Mouse (Mus musculus) layer of hippocampus, adult 9-11 months (tissue): ENCODE results near the gene Pdzd7.
"Not testable (repeated sequence)": the region's sequence is repeated elsewhere in the genome, so short reads cannot be mapped to it uniquely, and the experiment has no call there.

ENCODE experiments used
- DNase-seq: peaks from one replicate; pipeline ENCODE4 v3.0.0; 2022

Gene Pdzd7

GRCm38 (mm10) chr19:45058113-45058839, 12.8 kb upstream of the Pdzd7 start:
- DNase-seq: peak; percentile 96

- no peak for DNase-seq
Observed at GRCm38 (mm10) chr19:45057724-45058112, 12.2 kb upstream of the Pdzd7 start.

DNA sequence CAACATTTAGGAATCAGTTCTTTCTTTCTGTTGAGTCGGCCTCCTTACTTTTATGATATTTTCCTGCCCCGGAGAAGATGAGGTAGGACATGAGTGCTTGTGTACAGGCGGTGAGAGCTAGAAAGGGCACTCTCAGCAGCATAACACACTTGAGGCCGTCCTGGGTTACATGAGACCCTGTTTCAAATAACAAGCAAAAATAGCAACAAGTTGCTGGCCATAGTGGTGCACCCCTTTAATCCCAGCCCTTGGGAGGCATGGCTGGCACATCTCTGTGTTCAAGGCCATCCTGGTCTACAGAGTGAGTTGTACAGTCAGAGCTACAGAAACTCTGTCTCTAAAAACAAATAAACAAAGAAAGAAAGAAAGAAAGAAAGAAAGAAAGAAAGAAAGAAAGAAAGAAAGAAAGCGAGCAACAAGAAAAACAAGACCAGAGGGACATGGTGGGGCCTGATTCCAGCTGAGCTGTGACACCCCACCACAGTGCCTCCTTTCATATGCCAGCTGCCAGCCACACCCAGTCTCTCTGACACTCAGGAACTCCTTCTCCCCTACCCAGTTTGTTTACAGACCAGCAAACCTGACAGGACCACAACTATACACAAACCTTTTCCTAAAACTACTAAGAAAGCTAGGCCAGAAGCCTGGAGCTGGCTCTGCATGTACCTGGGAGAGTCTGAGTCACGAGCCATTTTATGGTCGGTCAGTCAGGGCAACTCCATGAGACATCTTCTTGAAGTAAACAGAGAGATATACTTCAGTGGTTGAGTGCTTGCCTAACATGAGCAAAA, 11.6 kb upstream of the Pdzd7 start:
- DNase-seq: no peak

DNA sequence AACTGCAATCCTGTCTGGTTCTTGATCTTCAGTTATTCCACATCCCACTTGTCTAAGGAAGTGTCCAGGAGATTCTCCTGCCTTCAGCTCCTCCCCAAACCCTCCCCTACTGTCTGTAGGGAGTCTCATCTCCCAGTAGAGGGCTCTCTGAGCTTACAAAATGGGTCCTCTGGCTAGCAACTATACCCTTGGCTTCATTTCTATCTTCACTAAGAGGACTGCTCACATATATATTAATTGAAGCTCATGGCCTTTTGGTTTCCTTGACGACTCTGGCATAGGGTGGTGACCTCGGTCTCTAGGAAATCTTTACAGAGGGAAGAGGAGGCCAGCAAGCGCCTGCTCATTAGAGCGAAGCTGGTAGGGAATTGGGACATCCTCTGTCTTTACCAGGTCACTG, 10.8 kb upstream of the Pdzd7 start:
- DNase-seq: no peak

GRCm38 (mm10) chr19:45054892-45055690, 9.6 kb upstream of the Pdzd7 start:
- no peak for DNase-seq

DNA sequence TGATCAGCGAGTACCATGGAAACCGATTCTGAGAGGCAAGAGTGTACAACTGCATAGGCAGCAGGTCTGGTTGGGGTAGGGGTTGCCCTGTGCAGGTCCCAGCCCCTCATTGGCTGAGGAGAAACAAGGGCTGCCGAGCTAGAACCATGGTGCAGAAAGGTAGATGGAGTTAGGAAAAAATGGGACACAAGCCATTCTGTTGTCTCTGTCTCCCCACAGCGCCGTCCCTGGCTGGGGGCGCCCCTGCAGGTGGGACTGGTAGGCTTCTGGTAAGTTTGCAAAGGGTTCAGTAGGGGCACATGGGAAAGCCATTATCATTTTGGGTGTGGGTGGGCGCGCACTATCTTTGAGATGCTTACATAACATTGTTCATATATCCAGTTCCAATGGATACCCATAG, 7.9 kb upstream of the Pdzd7 start:
- no peak for DNase-seq

DNA sequence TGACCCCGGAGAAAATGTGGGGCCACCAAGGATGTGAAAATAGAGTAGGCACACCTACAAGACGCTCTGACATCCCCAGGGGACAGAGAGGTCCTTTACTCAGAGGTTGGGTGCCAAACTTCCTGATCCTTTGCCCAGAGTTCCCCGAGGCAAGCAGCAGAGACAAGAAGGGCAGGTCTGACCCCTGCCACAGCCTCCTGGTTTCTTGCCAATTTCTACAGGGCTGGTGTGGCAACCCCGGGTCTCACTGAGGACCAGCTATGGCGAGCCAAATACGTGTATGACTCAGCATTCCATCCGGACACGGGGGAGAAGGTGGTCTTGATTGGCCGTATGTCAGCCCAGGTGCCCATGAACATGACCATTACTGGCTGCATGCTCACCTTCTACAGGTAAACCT, 4.0 kb upstream of the Pdzd7 start:
- no peak for DNase-seq

- no peak for DNase-seq
Observed at GRCm38 (mm10) chr19:45048644-45049365, 3.3 kb upstream of the Pdzd7 start.

- DNase-seq: peak; percentile 92
Observed at GRCm38 (mm10) chr19:45047935-45048643, 2.6 kb upstream of the Pdzd7 start.

- DNase-seq: peak; percentile 94
Observed at GRCm38 (mm10) chr19:45047417-45047934, 2.0 kb upstream of the Pdzd7 start, which contains the start of gene Sfxn3. Sfxn3 (plus strand) TSS chr19:45047503.

- DNase-seq: peak; percentile 89
Observed at GRCm38 (mm10) chr19:45046523-45047321, 1.2 kb upstream of the Pdzd7 start.

GRCm38 (mm10) chr19:45045236-45045635, 281 bp downstream of the Pdzd7 start:
- no peak for DNase-seq

DNA sequence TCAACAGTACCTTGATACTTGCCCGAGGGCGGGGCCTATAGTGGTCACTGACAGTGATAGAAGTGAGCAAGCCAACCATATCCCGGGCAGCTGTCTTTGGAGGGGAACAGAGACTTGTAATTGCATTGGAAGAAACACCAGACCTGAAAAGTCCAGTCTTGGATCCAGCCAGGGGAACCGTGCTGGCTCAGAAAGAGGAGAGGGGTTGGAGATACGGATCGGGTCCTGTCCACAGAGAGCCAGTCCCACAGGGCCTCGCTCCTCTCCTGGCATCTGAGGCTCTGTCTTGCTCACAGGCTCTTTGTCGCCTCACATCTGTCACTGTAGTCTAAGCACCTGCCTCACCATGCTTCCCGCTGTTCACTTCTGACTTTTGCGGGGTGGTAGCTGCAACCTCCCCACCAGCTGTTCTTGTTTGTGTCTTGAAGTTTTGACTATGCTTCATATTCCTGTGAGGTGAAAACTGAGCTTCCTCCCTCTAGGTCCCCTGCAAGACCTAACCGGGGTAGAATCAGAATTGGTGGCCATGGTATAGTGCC, 1.1 kb downstream of the Pdzd7 start:
- no peak for DNase-seq

- no peak for DNase-seq
Observed at GRCm38 (mm10) chr19:45040214-45040613, 5.3 kb downstream of the Pdzd7 start.

GRCm38 (mm10) chr19:45038198-45038597, 7.3 kb downstream of the Pdzd7 start:
- not testable (repeated sequence) for DNase-seq

- DNase-seq: no peak
Observed at GRCm38 (mm10) chr19:45036867-45037266, 8.7 kb downstream of the Pdzd7 start.

DNA sequence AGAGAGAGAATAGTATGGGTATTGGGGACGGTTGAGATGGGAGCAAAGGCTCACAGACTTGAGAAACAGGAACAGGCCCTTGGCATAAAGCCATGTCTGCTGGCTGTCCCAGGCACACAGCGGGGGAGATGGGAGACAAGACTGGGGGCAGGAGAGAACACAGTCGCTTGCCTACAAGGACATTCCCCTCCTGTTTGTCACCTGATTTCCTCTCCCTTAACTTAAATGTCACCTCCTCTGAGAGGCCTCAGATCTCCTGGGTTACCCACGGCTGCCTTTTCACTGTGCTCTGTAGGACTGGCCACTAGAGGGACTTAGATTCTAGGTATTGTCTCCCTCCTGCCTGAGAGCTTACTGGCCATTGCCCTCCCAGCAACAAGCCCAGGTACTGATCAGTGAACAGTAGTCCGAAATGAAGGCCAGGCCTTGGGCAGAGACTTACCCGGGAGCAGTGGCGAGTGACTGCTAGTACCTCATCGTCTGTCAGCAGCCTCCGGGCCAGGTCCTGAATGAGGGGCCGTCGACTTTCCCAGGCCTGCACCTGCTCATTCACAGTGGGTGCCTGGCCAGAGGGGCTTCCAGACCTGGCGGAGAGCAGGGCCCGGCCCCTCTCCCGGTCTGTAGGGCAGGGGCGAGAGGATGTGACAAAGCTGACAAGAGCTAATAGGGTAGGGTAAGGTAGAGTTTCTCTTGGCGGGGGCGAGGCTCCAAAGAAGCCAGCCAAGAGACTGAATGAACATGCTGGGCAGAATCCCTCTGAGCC, 12.8 kb downstream of the Pdzd7 start:
- no peak for DNase-seq

GRCm38 (mm10) chr19:45031780-45032179, 13.7 kb downstream of the Pdzd7 start:
- DNase-seq: peak; percentile 80

- peak; percentile 90 for DNase-seq
Observed at GRCm38 (mm10) chr19:45030746-45031693, 14.5 kb downstream of the Pdzd7 start.
